Mouse (Mus musculus) midbrain, embryonic 10.5 days (tissue): ENCODE measurements around the gene Casd1. TPM values are rescaled to one million over a fixed set of nuclear protein-coding genes. Genes with fewer than 3 reads are reported as not detected.

Experiments
- DNase-seq: peaks from one replicate; pipeline ENCODE4 v3.0.0-alpha.2; 2017; ENCODE audit warnings: low spot score
- H3K27ac ChIP-seq: fragments of 300-500 bp; sonication (generic); replicated peaks from 2 replicates; pipeline ENCODE4 v1.5.1; 2016; ENCODE audit warnings: mild to moderate bottlenecking
- H3K27me3 ChIP-seq: fragments of 300-500 bp; sonication (generic); 2 replicates; pipeline ENCODE4 v1.6.1; 2016; ENCODE audit warnings: low read depth, mild to moderate bottlenecking; ENCODE audit not compliant: poor library complexity, severe bottlenecking
- H3K36me3 ChIP-seq: fragments of 300-500 bp; sonication (generic); 2 replicates; pipeline ENCODE4 v1.6.1; 2016; ENCODE audit warnings: mild to moderate bottlenecking, moderate library complexity
- H3K4me1 ChIP-seq: fragments of 300-500 bp; sonication (generic); 2 replicates; pipeline ENCODE4 v1.6.1; 2016
- H3K4me3 ChIP-seq: fragments of 300-500 bp; sonication (generic); 2 replicates; pipeline ENCODE4 v1.5.1; 2016; ENCODE audit warnings: mild to moderate bottlenecking, moderate library complexity
- H3K9me3 ChIP-seq: fragments of 300-500 bp; sonication (generic); replicated peaks from 2 replicates; pipeline ENCODE4 v1.6.1; 2016; ENCODE audit warnings: mild to moderate bottlenecking
- WGBS: fragments of 180-500 bp; shearing (Covaris S2); methylation state at CpG from one replicate; pipeline ENCODE4 v1.1.7; 2016; 5-methylcytosine and 5-hydroxymethylcytosine counted together
- polyA plus RNA-seq: library from polyadenylated mRNA; unstranded; fragments of >200 nt; fragmentation: Nextera tagmentation; extraction: Ambion mirVana; gene quantifications from 2 replicates; pipeline ENCODE4 v1.2.1, GENCODE M21; 2016

The Casd1 gene
- polyA plus RNA-seq, 1 experiment from 2014 or later: 32.2 TPM

- Histone ChIP-seq H3K4me3 (no peak overlapping the region), H3K9me3 (no peaks in the 10 kb centered on the region), H3K36me3 (peaks cover 35% of the 10 kb centered on the region), H3K27ac (no peak overlapping the region), H3K4me1 (peaks cover 10% of the 10 kb centered on the region), H3K27me3 (no peaks in the 10 kb centered on the region)
- 86% methylated on average over 1 of the region's 1 CpGs for WGBS
- no peak for DNase-seq
Observed at GRCm38 (mm10) chr6:4679981-4680380, 79.3 kb downstream of the Casd1 start.

- peaks cover 36% of the 10 kb centered on the region for H3K36me3 ChIP-seq
- no peak for DNase-seq
- no peaks in the 10 kb centered on the region for H3K9me3 ChIP-seq
- H3K4me1 ChIP-seq: peaks cover 10% of the 10 kb centered on the region
- H3K4me3 ChIP-seq: no peak overlapping the region
- H3K27me3 ChIP-seq: no peaks in the 10 kb centered on the region
- 87% methylated on average over 4 of the region's 4 CpGs for WGBS
- no peak overlapping the region for H3K27ac ChIP-seq
Observed at GRCm38 (mm10) chr6:4680576-4680975, 79.9 kb downstream of the Casd1 start.

GRCm38 (mm10) chr6:4684706-4685340 lies 84.2 kb downstream of the Casd1 start:
- no peak for DNase-seq
- Histone ChIP-seq H3K4me1 (no peaks in the 10 kb centered on the region; the same call in 1 of the 2 replicates), H3K27me3 (no peaks in the 10 kb centered on the region), H3K27ac (no peak overlapping the region), H3K36me3 (peaks cover 45% of the 10 kb centered on the region), H3K4me3 (no peak overlapping the region), H3K9me3 (no peaks in the 10 kb centered on the region)
- 72% methylated on average over 10 of the region's 10 CpGs for whole genome bisulfite sequencing

GRCm38 (mm10) chr6:4690438-4690837 lies 89.8 kb downstream of the Casd1 start:
- Histone ChIP-seq H3K27ac (no peak overlapping the region), H3K27me3 (no peaks in the 10 kb centered on the region), H3K36me3 (peaks cover 35% of the 10 kb centered on the region), H3K9me3 (no peaks in the 10 kb centered on the region), H3K4me1 (peaks cover 4% of the 10 kb centered on the region; the same call in 1 of the 2 replicates), H3K4me3 (no peak overlapping the region)
- 96% methylated on average over 4 of the region's 4 CpGs for WGBS
- DNase-seq: no peak

Other genes with a start within 250 kb of the Casd1 start
- gene Col1a2, start 96.0 kb upstream of the Casd1 start, polyA plus RNA-seq: 84.9 and 139 TPM in 2 replicates
- 65.2 and 67.6 TPM in 2 replicates for gene Sgce, start 146.4 kb downstream of the Casd1 start, polyA plus RNA-seq
- 8.7 and 8.8 TPM in 2 replicates for gene Peg10, start 146.5 kb downstream of the Casd1 start, polyA plus RNA-seq